Mouse (Mus musculus) forebrain, embryonic 15.5 days (tissue): ENCODE data around the gene Nr2f2. TPM values are rescaled to one million over a fixed set of nuclear protein-coding genes. Genes with fewer than 3 reads are reported as not detected.
A peak's percentile ranks its signal among the peaks of the same experiment; 100 is the strongest.

Source experiments
- ATAC-seq: fragments of 200-750 bp; cut with Nextera tagmentation; replicated peaks from 2 replicates; pipeline ENCODE4 v1.8.0; 2017; ENCODE audit warnings: mild to moderate bottlenecking, moderate TSS enrichment, moderate library complexity
- H3K27ac ChIP-seq: fragments of 300-500 bp; sonication (generic); replicated peaks from 2 replicates; pipeline ENCODE4 v1.5.1; 2015; ENCODE audit warnings: mild to moderate bottlenecking, inconsistent platforms
- H3K27me3 ChIP-seq: fragments of 300-500 bp; sonication (generic); 2 replicates; pipeline ENCODE4 v1.6.1; 2015; ENCODE audit warnings: inconsistent platforms
- H3K36me3 ChIP-seq: fragments of 300-500 bp; sonication (generic); 2 replicates; pipeline ENCODE4 v1.6.1; 2015; ENCODE audit warnings: mild to moderate bottlenecking, inconsistent platforms
- H3K4me1 ChIP-seq: fragments of 300-500 bp; sonication (generic); 2 replicates; pipeline ENCODE4 v1.6.1; 2015; ENCODE audit warnings: inconsistent platforms
- H3K4me2 ChIP-seq: fragments of 300-500 bp; sonication (generic); replicated peaks from 2 replicates; pipeline ENCODE4 v1.6.1; 2015; ENCODE audit warnings: mild to moderate bottlenecking, inconsistent platforms
- H3K4me3 ChIP-seq: fragments of 300-500 bp; sonication (generic); 2 replicates; pipeline ENCODE4 v1.5.1; 2015; ENCODE audit warnings: mild to moderate bottlenecking, inconsistent platforms
- H3K9ac ChIP-seq: fragments of 300-500 bp; sonication (generic); replicated peaks from 2 replicates; pipeline ENCODE4 v1.6.1; 2015; ENCODE audit warnings: mild to moderate bottlenecking, inconsistent platforms
- H3K9me3 ChIP-seq: fragments of 300-500 bp; sonication (generic); 2 replicates; pipeline ENCODE4 v1.6.1; 2016; ENCODE audit warnings: inconsistent platforms
- WGBS: fragments of 180-500 bp; shearing (Covaris S2); methylation state at CpG from one replicate; pipeline ENCODE4 v1.1.7; 2015; ENCODE audit warnings: mixed read lengths; 5-methylcytosine and 5-hydroxymethylcytosine counted together
- polyA plus RNA-seq: library from polyadenylated mRNA; unstranded; fragments of >200 nt; fragmentation: Nextera tagmentation; extraction: Ambion mirVana; gene quantifications from 2 replicates; pipeline ENCODE4 v1.2.1, GENCODE M21; 2015

Gene Nr2f2
- polyA plus RNA-seq, 1 experiment from 2014 or later, result 95.0 TPM

GRCm38 (mm10) chr7:70380943-70381342, 14.4 kb upstream of the Nr2f2 start:
- no peak for ATAC-seq
- no peak overlapping the region for H3K9ac ChIP-seq
- peaks cover 10% of the 10 kb centered on the region for H3K4me1 ChIP-seq
- H3K27ac ChIP-seq, result no peak overlapping the region
- no peaks in the 10 kb centered on the region for H3K36me3 ChIP-seq
- no peak overlapping the region for H3K4me2 ChIP-seq
- WGBS, result 58% methylated on average over 3 of the region's 3 CpGs
- no peaks in the 10 kb centered on the region for H3K9me3 ChIP-seq
- H3K4me3 ChIP-seq, result no peak overlapping the region
- H3K27me3 ChIP-seq, result no peaks in the 10 kb centered on the region

- H3K27me3 ChIP-seq, result peaks cover 3% of the 10 kb centered on the region; the same call in 1 of the 2 replicates
- no peaks in the 10 kb centered on the region for H3K36me3 ChIP-seq
- ATAC-seq, result no peak
- H3K4me2 ChIP-seq, result no peak overlapping the region
- no peak overlapping the region for H3K9ac ChIP-seq
- H3K4me1 ChIP-seq, result peaks cover 10% of the 10 kb centered on the region
- H3K27ac ChIP-seq, result no peak overlapping the region
- no peak overlapping the region for H3K4me3 ChIP-seq
- 87% methylated on average over 3 of the region's 3 CpGs for WGBS
- no peaks in the 10 kb centered on the region for H3K9me3 ChIP-seq
Observed at GRCm38 (mm10) chr7:70380246-70380645, 13.7 kb upstream of the Nr2f2 start.

GRCm38 (mm10) chr7:70370552-70371262, 4.2 kb upstream of the Nr2f2 start:
- H3K9ac ChIP-seq, result peak overlapping the region; percentile 9
- H3K27me3 ChIP-seq, result peaks cover 74% of the 10 kb centered on the region
- WGBS, result 3% methylated on average over 18 of the region's 18 CpGs
- H3K4me3 ChIP-seq, result peak overlapping the region; percentile 31
- peak overlapping the region; percentile 79; the same call in 1 of the 2 replicates for H3K27ac ChIP-seq
- H3K4me2 ChIP-seq, result peak overlapping the region; percentile 44
- ATAC-seq, result no peak
- no peaks in the 10 kb centered on the region for H3K9me3 ChIP-seq
- H3K4me1 ChIP-seq, result peaks cover 14% of the 10 kb centered on the region
- H3K36me3 ChIP-seq, result no peaks in the 10 kb centered on the region

- Histone ChIP-seq H3K27me3 (peaks cover 77% of the 10 kb centered on the region), H3K9me3 (no peaks in the 10 kb centered on the region), H3K4me3 (peak overlapping the region; percentile 31), H3K9ac (peak overlapping the region; percentile 9), H3K4me2 (peak overlapping the region; percentile 44), H3K27ac (peak overlapping the region; percentile 79), H3K4me1 (peaks cover 14% of the 10 kb centered on the region), H3K36me3 (no peaks in the 10 kb centered on the region)
- WGBS, result 1% methylated on average over 47 of the region's 47 CpGs
- ATAC-seq, result peak; percentile 25; the same call in 1 of the 2 replicates
Observed at GRCm38 (mm10) chr7:70369731-70370551, 3.4 kb upstream of the Nr2f2 start.

- peak overlapping the region; percentile 31 for H3K4me3 ChIP-seq
- peak overlapping the region; percentile 44 for H3K4me2 ChIP-seq
- peak; percentile 38; the same call in 1 of the 2 replicates for ATAC-seq
- 1% methylated on average over 37 of the region's 37 CpGs for WGBS
- H3K27me3 ChIP-seq, result peaks cover 79% of the 10 kb centered on the region
- peaks cover 14% of the 10 kb centered on the region for H3K4me1 ChIP-seq
- no peaks in the 10 kb centered on the region for H3K9me3 ChIP-seq
- H3K27ac ChIP-seq, result peak overlapping the region; percentile 79
- H3K9ac ChIP-seq, result peak overlapping the region; percentile 9
- no peaks in the 10 kb centered on the region for H3K36me3 ChIP-seq
Observed at GRCm38 (mm10) chr7:70369061-70369730, 2.7 kb upstream of the Nr2f2 start.

- Histone ChIP-seq H3K4me1 (peaks cover 14% of the 10 kb centered on the region), H3K27ac (peak overlapping the region; percentile 79), H3K27me3 (peaks cover 76% of the 10 kb centered on the region), H3K36me3 (no peaks in the 10 kb centered on the region), H3K4me2 (peak overlapping the region; percentile 44), H3K9me3 (no peaks in the 10 kb centered on the region), H3K4me3 (peak overlapping the region; percentile 31), H3K9ac (peak overlapping the region; percentile 9; the same call in 1 of the 2 replicates)
- 9% methylated on average over 4 of the region's 4 CpGs for WGBS
- ATAC-seq, result no peak
Observed at GRCm38 (mm10) chr7:70368751-70369060, 2.2 kb upstream of the Nr2f2 start.

GRCm38 (mm10) chr7:70368268-70368655, 1.7 kb upstream of the Nr2f2 start:
- Histone ChIP-seq H3K27me3 (peaks cover 78% of the 10 kb centered on the region), H3K9me3 (no peaks in the 10 kb centered on the region), H3K4me2 (peak overlapping the region; percentile 44), H3K27ac (peak overlapping the region; percentile 79), H3K4me3 (peak overlapping the region; percentile 31), H3K36me3 (no peaks in the 10 kb centered on the region), H3K9ac (no peak overlapping the region), H3K4me1 (peaks cover 14% of the 10 kb centered on the region)
- 7% methylated on average over 6 of the region's 6 CpGs for WGBS
- no peak for ATAC-seq

GRCm38 (mm10) chr7:70367591-70368267, 1.2 kb upstream of the Nr2f2 start:
- Histone ChIP-seq H3K27me3 (peaks cover 75% of the 10 kb centered on the region), H3K9ac (peak overlapping the region; percentile 28), H3K36me3 (no peaks in the 10 kb centered on the region), H3K27ac (peak overlapping the region; percentile 79), H3K9me3 (no peaks in the 10 kb centered on the region), H3K4me3 (peak overlapping the region; percentile 31), H3K4me2 (peak overlapping the region; percentile 44), H3K4me1 (peaks cover 14% of the 10 kb centered on the region)
- no peak for ATAC-seq
- 4% methylated on average over 16 of the region's 16 CpGs for WGBS

- peaks cover 18% of the 10 kb centered on the region for H3K4me1 ChIP-seq
- H3K9me3 ChIP-seq, result no peaks in the 10 kb centered on the region
- peak overlapping the region; percentile 42 for H3K4me3 ChIP-seq
- H3K9ac ChIP-seq, result peak overlapping the region; percentile 57; the same call in 1 of the 2 replicates
- no peaks in the 10 kb centered on the region for H3K36me3 ChIP-seq
- WGBS, result 8% methylated on average over 1 of the region's 1 CpGs
- H3K4me2 ChIP-seq, result peak overlapping the region; percentile 41
- H3K27me3 ChIP-seq, result peaks cover 70% of the 10 kb centered on the region
- H3K27ac ChIP-seq, result peak overlapping the region; percentile 90
- no peak for ATAC-seq
Observed at GRCm38 (mm10) chr7:70366808-70367095, 217 bp upstream of the Nr2f2 start.

GRCm38 (mm10) chr7:70365401-70365811, 1.1 kb downstream of the Nr2f2 start:
- no peaks in the 10 kb centered on the region for H3K9me3 ChIP-seq
- under 1% methylated on average over 17 of the region's 17 CpGs for WGBS
- H3K4me2 ChIP-seq, result peak overlapping the region; percentile 41
- peak overlapping the region; percentile 57 for H3K9ac ChIP-seq
- ATAC-seq, result no peak
- H3K4me3 ChIP-seq, result peak overlapping the region; percentile 42
- no peaks in the 10 kb centered on the region for H3K36me3 ChIP-seq
- H3K27ac ChIP-seq, result peak overlapping the region; percentile 90
- peaks cover 22% of the 10 kb centered on the region for H3K4me1 ChIP-seq
- peaks cover 60% of the 10 kb centered on the region for H3K27me3 ChIP-seq

GRCm38 (mm10) chr7:70364798-70365197, 1.7 kb downstream of the Nr2f2 start:
- WGBS, result under 1% methylated on average over 3 of the region's 3 CpGs
- no peaks in the 10 kb centered on the region for H3K36me3 ChIP-seq
- peaks cover 23% of the 10 kb centered on the region for H3K4me1 ChIP-seq
- H3K4me2 ChIP-seq, result peak overlapping the region; percentile 41
- peak overlapping the region; percentile 42 for H3K4me3 ChIP-seq
- H3K9me3 ChIP-seq, result no peaks in the 10 kb centered on the region
- ATAC-seq, result 0 out of 2 replicates have a peak, but pooled peaks have one; percentile 6
- peaks cover 57% of the 10 kb centered on the region for H3K27me3 ChIP-seq
- H3K27ac ChIP-seq, result peak overlapping the region; percentile 90
- peak overlapping the region; percentile 57; the same call in 1 of the 2 replicates for H3K9ac ChIP-seq
